ENCODE assay signal across 30 mouse cellular contexts in the genomic region with DNA sequence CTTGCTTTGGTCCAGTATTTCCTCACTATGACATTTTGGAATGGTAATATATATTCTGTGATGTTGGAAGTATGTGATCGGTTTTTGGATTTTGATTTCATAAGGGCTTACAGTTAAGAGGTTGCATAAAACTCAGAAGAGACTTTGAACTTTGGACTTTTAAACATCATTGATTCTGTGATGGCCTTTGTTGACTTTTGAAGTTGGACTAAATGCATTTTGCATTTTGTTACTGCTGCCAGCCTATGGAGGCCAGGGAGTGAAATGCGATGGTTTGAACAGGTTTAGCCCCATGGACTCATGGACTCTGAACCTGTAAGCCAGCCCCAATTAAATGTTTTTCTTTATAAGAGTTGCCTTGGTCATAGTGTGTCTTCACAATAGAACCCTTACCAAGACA.
"Had no signal": no experiment of that assay in that cellular context is flagged by ENCODE, and none has a peak within 500 bp of the region (broad histone marks: within the 10 kb centered on the region; RNA-seq: fewer than 3 reads in every experiment).

No protein-coding gene starts in this region.

- H3K4me1 ChIP-seq: limb, embryonic 12.5 days had no signal

- H3K9ac ChIP-seq: limb, embryonic 12.5 days; limb, embryonic 13.5 days; limb, embryonic 15.5 days; liver, embryonic 13.5 days; liver, embryonic 14.5 days; liver, embryonic 15.5 days; lung, embryonic 14.5 days; lung, embryonic 15.5 days; midbrain, embryonic 12.5 days; midbrain, embryonic 13.5 days; midbrain, embryonic 15.5 days; neural tube, embryonic 12.5 days had no signal

- H3K4me3 ChIP-seq: left cerebral cortex, adult 2 months; limb, embryonic 10.5 days; limb, embryonic 12.5 days; limb, embryonic 13.5 days; limb, embryonic 15.5 days; liver, embryonic 13.5 days; liver, embryonic 15.5 days; lung, embryonic 15.5 days; megakaryocyte, embryonic 14.5 days; midbrain, embryonic 10.5 days; midbrain, embryonic 12.5 days; midbrain, embryonic 13.5 days; midbrain, embryonic 15.5 days; myocyte; neural tube, embryonic 12.5 days had no signal

- H3K4me2 ChIP-seq: limb, embryonic 12.5 days; limb, embryonic 13.5 days; limb, embryonic 15.5 days; liver, embryonic 13.5 days; liver, embryonic 15.5 days; lung, embryonic 14.5 days; lung, embryonic 15.5 days; midbrain, embryonic 11.5 days; midbrain, embryonic 12.5 days; midbrain, embryonic 13.5 days; midbrain, embryonic 15.5 days; neural tube, embryonic 12.5 days had no signal

- ATAC-seq: lung, postnatal 0 days; midbrain, embryonic 13.5 days; midbrain, embryonic 15.5 days; midbrain, embryonic 16.5 days had no signal

- H3K27me3 ChIP-seq: limb, embryonic 12.5 days; limb, embryonic 13.5 days; limb, embryonic 15.5 days; liver, embryonic 13.5 days; liver, embryonic 15.5 days; lung, embryonic 15.5 days; megakaryocyte, embryonic 14.5 days; midbrain, embryonic 12.5 days; midbrain, embryonic 15.5 days; neural tube, embryonic 12.5 days had no signal

- H3K36me3 ChIP-seq: limb, embryonic 10.5 days; limb, embryonic 12.5 days; limb, embryonic 13.5 days; limb, embryonic 15.5 days; liver, embryonic 13.5 days; liver, embryonic 15.5 days; lung, embryonic 15.5 days; midbrain, embryonic 10.5 days; midbrain, embryonic 12.5 days; midbrain, embryonic 13.5 days; midbrain, embryonic 15.5 days; neural tube, embryonic 12.5 days had no signal

- H3K27ac ChIP-seq: left cerebral cortex, adult 2 months; limb, embryonic 10.5 days; limb, embryonic 12.5 days; limb, embryonic 13.5 days; limb, embryonic 15.5 days; liver, embryonic 13.5 days; liver, embryonic 14.5 days; liver, embryonic 15.5 days; lung, embryonic 15.5 days; macrophage; midbrain, embryonic 10.5 days; midbrain, embryonic 12.5 days; midbrain, embryonic 13.5 days; midbrain, embryonic 15.5 days; neural tube, embryonic 12.5 days had no signal

- H3K9me3 ChIP-seq: limb, embryonic 10.5 days; limb, embryonic 12.5 days; limb, embryonic 13.5 days; limb, embryonic 15.5 days; liver, embryonic 13.5 days; liver, embryonic 15.5 days; lung, embryonic 15.5 days; midbrain, embryonic 10.5 days; midbrain, embryonic 12.5 days; midbrain, embryonic 13.5 days; midbrain, embryonic 15.5 days; neural tube, embryonic 12.5 days had no signal

- DNase-seq: left cerebral cortex, postnatal 4 days; liver; liver, embryonic 13.5 days; lung, adult 18-20 months; lung, adult 2 months; lung, embryonic 14.5 days; lung, postnatal 10 days; lung, postnatal 14 days; lung, postnatal 36 days; lung, postnatal 4 days; midbrain, embryonic 14.5 days had no signal
